In genomic region chr5:112179213-112180057, GRCm38 (mm10) we compare ENCODE assay signal across 8 mouse cellular contexts.
DNase-seq lines count a peak whose midpoint lies in the region; ATAC-seq and TF ChIP-seq lines count a peak whose summit lies in the region.

No protein-coding gene starts in this region.

- no peaks in the 10 kb centered on the region for H3K27me3 ChIP-seq in forebrain, postnatal 0 days (ENCODE audit: insufficient read depth, low read length)
- no peaks in the 10 kb centered on the region; the same call in 1 of the 2 replicates for H3K27me3 ChIP-seq in intestine, embryonic 15.5 days (replicated peaks)
- H3K27me3 ChIP-seq in small intestine, adult 2 months (ENCODE audit: control insufficient read depth, insufficient read depth, low read length) = no peaks in the 10 kb centered on the region; the same call in 1 of the 2 replicates

- DNase-seq in layer of hippocampus, postnatal 14 days (ENCODE audit: low spot score in 2 of 2) = peak; percentile 22 to 27
- DNase-seq in layer of hippocampus, adult 18-20 months (ENCODE audit: low spot score in 2 of 2) = no peak
- DNase-seq in brain, adult 2 months (ENCODE audit: low read depth, low spot score) = peak; percentile 39
- DNase-seq in forebrain, postnatal 0 days = peak; percentile 68
- peak; percentile 21 for DNase-seq in lung, postnatal 36 days
- DNase-seq in cerebellum, adult 11 months = no peak

- peak; percentile 81 for TF ChIP-seq CTCF in forebrain, postnatal 0 days (IDR thresholded peaks at IDR 0.05; ENCODE audit: low read depth)
- TF ChIP-seq CTCF in small intestine, adult 2 months (IDR thresholded peaks at IDR 0.05; ENCODE audit: extremely low read depth, insufficient read length, insufficient replicate concordance, low read depth, low read length) = peak; percentile 45; the same call in 1 of the 2 replicates

- no peaks in the 10 kb centered on the region for H3K36me3 ChIP-seq in forebrain, postnatal 0 days (ENCODE audit: insufficient read depth)
- H3K36me3 ChIP-seq in intestine, embryonic 15.5 days = no peaks in the 10 kb centered on the region
- no peaks in the 10 kb centered on the region for H3K36me3 ChIP-seq in small intestine, adult 2 months (ENCODE audit: control insufficient read depth, insufficient read depth, low read length)

- H3K4me3 ChIP-seq in forebrain, postnatal 0 days (ENCODE audit: low read depth, low read length) = peak overlapping the region; percentile 20
- H3K4me3 ChIP-seq in intestine, embryonic 15.5 days (replicated peaks) = peak overlapping the region; percentile 33
- peak overlapping the region; percentile 39 for H3K4me3 ChIP-seq in small intestine, adult 2 months (ENCODE audit: low read depth, low read length)

- H3K9me3 ChIP-seq in forebrain, postnatal 0 days (ENCODE audit: low read length) = no peaks in the 10 kb centered on the region
- H3K9me3 ChIP-seq in intestine, embryonic 15.5 days = no peaks in the 10 kb centered on the region

- ATAC-seq in forebrain, postnatal 0 days = peak; percentile 63
- 0 out of 2 replicates have a peak, but pooled peaks have one; percentile 61 for ATAC-seq in intestine, embryonic 15.5 days

- no peak for TF ChIP-seq POLR2A in small intestine, adult 2 months (IDR thresholded peaks at IDR 0.05; ENCODE audit: low read depth, low read length)

- 0 out of 2 replicates have a peak overlapping the region, but pooled peaks have one; percentile 15 for H3K27ac ChIP-seq in forebrain, postnatal 0 days (ENCODE audit: low read depth, low read length)
- 0 out of 2 replicates have a peak overlapping the region, but pooled peaks have one; percentile 17 for H3K27ac ChIP-seq in intestine, embryonic 15.5 days
- no peak overlapping the region for H3K27ac ChIP-seq in small intestine, adult 2 months (ENCODE audit: insufficient read depth, low read depth, low read length)

- H3K9ac ChIP-seq in forebrain, postnatal 0 days = peak overlapping the region; percentile 37
- H3K9ac ChIP-seq in intestine, embryonic 15.5 days = peak overlapping the region; percentile 26

- H3K4me2 ChIP-seq in forebrain, postnatal 0 days (ENCODE audit: low read depth) = peak overlapping the region; percentile 46
- H3K4me2 ChIP-seq in intestine, embryonic 15.5 days (replicated peaks) = peak overlapping the region; percentile 66

- H3K4me1 ChIP-seq in forebrain, postnatal 0 days (ENCODE audit: insufficient read depth) = no peaks in the 10 kb centered on the region
- peaks cover 4% of the 10 kb centered on the region; the same call in 1 of the 2 replicates for H3K4me1 ChIP-seq in intestine, embryonic 15.5 days (replicated peaks)
- no peaks in the 10 kb centered on the region for H3K4me1 ChIP-seq in small intestine, adult 2 months (ENCODE audit: control insufficient read depth, insufficient read depth, insufficient read length, low read length)

- 26% methylated on average over 24 of the region's 25 CpGs for WGBS in forebrain, postnatal 0 days
- WGBS in intestine, embryonic 15.5 days = 12% methylated on average over 25 of the region's 25 CpGs
- 22% methylated on average over 25 of the region's 25 CpGs for WGBS in small intestine, adult 2 months

Comparison
In these comparisons a context has a peak if more than half of its experiments do, and no peak if none do; other contexts are left out.
1. DNase-seq: peak in layer of hippocampus, postnatal 14 days (2 of 2), brain, adult 2 months (single experiment), forebrain, postnatal 0 days (single experiment) and lung, postnatal 36 days (single experiment); none in layer of hippocampus, adult 18-20 months (0 of 2) and cerebellum, adult 11 months (single experiment).
2. Peak in every context shown above with its lines, with median percentiles within 50 percentile points of each other: H3K4me3 ChIP-seq.